Mouse (Mus musculus) bone marrow macrophage, adult 2 months (primary cell): ENCODE results near the gene Sec62.

ENCODE experiments used
- CTCF ChIP-seq: IDR thresholded peaks from 2 replicates; pipeline ENCODE4 v1.5.1; 2012; ENCODE audit warnings: low read depth, mild to moderate bottlenecking, low read length, moderate library complexity
- POLR2A ChIP-seq: IDR thresholded peaks from 2 replicates; pipeline ENCODE4 v1.6.1; 2012; ENCODE audit warnings: mild to moderate bottlenecking, low read depth, low read length, borderline replicate concordance

DNA sequence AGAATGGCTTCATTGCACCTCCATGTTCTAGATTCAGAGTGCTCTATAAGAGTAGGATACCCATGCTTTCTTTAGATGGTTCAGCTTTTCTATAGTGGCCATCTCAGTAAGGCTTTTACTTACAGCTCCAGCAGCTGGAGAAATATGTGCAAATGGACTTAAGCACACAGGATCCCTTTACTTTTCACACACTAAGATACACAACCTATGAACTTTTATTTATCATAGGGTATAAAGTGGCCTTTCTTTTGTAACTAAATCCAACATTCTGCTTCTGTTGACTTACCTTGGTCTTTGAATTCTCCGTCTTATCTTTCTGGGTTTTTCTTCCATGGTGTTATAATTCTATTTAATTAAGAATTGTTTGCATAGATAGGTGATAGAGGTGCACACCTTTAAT, 21.1 kb upstream of the Sec62 start:
- TF ChIP-seq POLR2A, result no peak
- TF ChIP-seq CTCF, result no peak
